Mouse (Mus musculus) intestine, postnatal 0 days (tissue): ENCODE results near the gene Bbs9. TPM values are rescaled to one million over a fixed set of nuclear protein-coding genes. Genes with fewer than 3 reads are reported as not detected.

ENCODE experiments used
- ATAC-seq: fragments of 200-750 bp; cut with Nextera tagmentation; 2 replicates; pipeline ENCODE4 v1.8.0; 2017; ENCODE audit warnings: mild to moderate bottlenecking, moderate TSS enrichment, moderate library complexity
- H3K27ac ChIP-seq: fragments of 300-500 bp; sonication (generic); 2 replicates; pipeline ENCODE4 v1.5.1; 2014; ENCODE audit warnings: mild to moderate bottlenecking, low read depth, low read length, moderate library complexity
- H3K27me3 ChIP-seq: fragments of 300-500 bp; sonication (generic); replicated peaks from 2 replicates; pipeline ENCODE4 v1.6.1; 2014; ENCODE audit warnings: low read length, mixed read lengths; ENCODE audit not compliant: control insufficient read depth, insufficient read depth
- H3K36me3 ChIP-seq: fragments of 300-500 bp; sonication (generic); 2 replicates; pipeline ENCODE4 v1.6.1; 2014; ENCODE audit warnings: mild to moderate bottlenecking, moderate library complexity; ENCODE audit not compliant: control insufficient read depth, insufficient read depth
- H3K4me1 ChIP-seq: fragments of 300-500 bp; sonication (generic); replicated peaks from 2 replicates; pipeline ENCODE4 v1.6.1; 2014; ENCODE audit warnings: antibody characterized with exemption, low read length, mixed read lengths; ENCODE audit not compliant: control insufficient read depth, insufficient read depth
- H3K4me2 ChIP-seq: fragments of 300-500 bp; sonication (generic); replicated peaks from 2 replicates; pipeline ENCODE4 v1.6.1; 2014; ENCODE audit warnings: low read depth, mild to moderate bottlenecking, moderate library complexity
- H3K4me3 ChIP-seq: fragments of 300-500 bp; sonication (generic); 2 replicates; pipeline ENCODE4 v1.5.1; 2014; ENCODE audit warnings: low read depth, low read length
- H3K9ac ChIP-seq: fragments of 300-500 bp; sonication (generic); 2 replicates; pipeline ENCODE4 v1.6.1; 2014; ENCODE audit warnings: mild to moderate bottlenecking, low read depth, low read length
- H3K9me3 ChIP-seq: fragments of 300-500 bp; sonication (generic); 2 replicates; pipeline ENCODE4 v1.6.1; 2016; ENCODE audit warnings: mixed run types; ENCODE audit not compliant: control insufficient read depth
- CTCF ChIP-seq: sonication (generic); IDR thresholded peaks from 2 replicates; pipeline ENCODE4 v1.5.1; 2016; ENCODE audit warnings: low read depth, mild to moderate bottlenecking, control low read depth, antibody characterized with exemption, moderate library complexity
- WGBS: fragments of 180-500 bp; shearing (Covaris S2); extraction: QIAGEN DNeasy Blood & Tissue Kit; methylation state at CpG from one replicate; pipeline ENCODE4 v1.1.7; 2014; 5-methylcytosine and 5-hydroxymethylcytosine counted together
- polyA plus RNA-seq: library from polyadenylated mRNA; unstranded; fragments of >200 nt; fragmentation: Nextera tagmentation; extraction: Ambion mirVana; gene quantifications from 2 replicates; pipeline ENCODE4 v1.2.1, GENCODE M21; 2015

Gene Bbs9
- polyA plus RNA-seq, 1 experiment from 2014 or later, result 4.9 TPM

DNA sequence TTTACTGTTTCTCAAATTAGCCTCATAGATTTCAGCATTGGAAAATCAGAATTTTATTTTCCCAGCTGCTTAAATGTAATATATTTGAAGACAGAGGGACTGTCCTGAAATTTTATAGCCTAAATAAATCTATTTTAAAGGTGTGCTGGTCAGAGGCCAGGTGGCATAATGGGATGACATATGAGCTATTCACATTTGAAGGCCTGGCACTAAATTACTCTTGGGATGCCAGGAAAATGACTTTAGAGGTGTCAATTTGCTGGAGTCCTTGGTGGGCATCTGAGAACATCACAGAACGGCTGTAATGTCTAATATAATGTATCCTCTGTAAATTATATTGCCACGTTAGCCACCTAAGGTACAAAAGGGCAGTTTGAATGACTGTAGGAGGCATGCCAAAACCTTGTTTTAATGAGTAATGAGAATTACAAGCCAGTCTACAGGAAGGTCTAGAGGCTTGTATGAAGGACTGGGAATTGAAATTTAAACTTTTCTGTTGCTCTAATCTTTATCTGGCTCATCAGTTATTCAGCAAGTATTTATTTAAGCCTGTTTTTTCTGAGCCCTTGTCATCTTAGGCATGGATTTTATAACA lies 351.8 kb downstream of the Bbs9 start:
- Histone ChIP-seq H3K27ac (no peak overlapping the region), H3K4me3 (no peak overlapping the region), H3K36me3 (no peaks in the 10 kb centered on the region), H3K9me3 (no peaks in the 10 kb centered on the region), H3K4me1 (no peaks in the 10 kb centered on the region), H3K4me2 (no peak overlapping the region), H3K9ac (no peak overlapping the region), H3K27me3 (no peaks in the 10 kb centered on the region)
- WGBS, result 38% methylated on average over 2 of the region's 2 CpGs
- TF ChIP-seq CTCF, result no peak
- no peak for ATAC-seq

DNA sequence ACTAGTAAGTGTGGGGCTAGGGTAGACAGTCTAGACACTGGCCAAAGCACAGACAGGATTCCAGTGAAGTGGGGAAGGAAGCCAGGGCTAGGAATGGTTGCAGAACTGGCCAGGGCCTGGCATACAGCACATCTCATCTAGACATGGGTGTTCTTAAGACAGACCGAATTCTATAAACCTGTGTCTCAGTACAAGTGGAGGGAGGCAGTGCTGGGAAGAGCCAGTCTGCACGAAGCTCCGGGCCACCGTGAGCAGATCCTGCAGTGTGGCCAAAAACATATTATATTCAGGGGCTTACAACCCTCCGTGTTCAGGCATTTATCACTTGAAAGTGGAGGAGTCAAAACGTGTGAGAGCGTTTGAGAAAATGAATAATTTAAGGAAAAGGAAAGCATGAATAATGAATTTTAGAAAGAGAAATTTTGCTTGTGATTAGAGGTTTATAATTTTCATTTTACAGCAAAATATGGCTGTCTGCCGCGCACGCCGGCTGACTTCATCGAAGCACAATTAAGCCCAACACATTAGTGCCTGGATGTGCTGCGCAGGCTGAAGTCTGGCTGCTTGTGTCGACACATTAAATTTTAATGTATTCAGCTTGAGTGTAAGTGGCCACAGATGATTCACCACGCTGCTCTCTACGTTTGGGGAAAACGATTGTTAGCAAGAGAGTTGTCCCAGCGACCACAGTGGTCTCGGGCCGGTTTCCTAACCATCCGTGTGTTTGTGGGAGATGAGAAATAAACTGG lies 353.9 kb downstream of the Bbs9 start:
- TF ChIP-seq CTCF, result no peak
- Histone ChIP-seq H3K36me3 (no peaks in the 10 kb centered on the region), H3K4me2 (no peak overlapping the region), H3K27ac (no peak overlapping the region), H3K9ac (no peak overlapping the region), H3K4me1 (no peaks in the 10 kb centered on the region), H3K27me3 (no peaks in the 10 kb centered on the region), H3K4me3 (no peak overlapping the region), H3K9me3 (no peaks in the 10 kb centered on the region)
- WGBS, result 90% methylated on average over 21 of the region's 21 CpGs
- no peak for ATAC-seq

DNA sequence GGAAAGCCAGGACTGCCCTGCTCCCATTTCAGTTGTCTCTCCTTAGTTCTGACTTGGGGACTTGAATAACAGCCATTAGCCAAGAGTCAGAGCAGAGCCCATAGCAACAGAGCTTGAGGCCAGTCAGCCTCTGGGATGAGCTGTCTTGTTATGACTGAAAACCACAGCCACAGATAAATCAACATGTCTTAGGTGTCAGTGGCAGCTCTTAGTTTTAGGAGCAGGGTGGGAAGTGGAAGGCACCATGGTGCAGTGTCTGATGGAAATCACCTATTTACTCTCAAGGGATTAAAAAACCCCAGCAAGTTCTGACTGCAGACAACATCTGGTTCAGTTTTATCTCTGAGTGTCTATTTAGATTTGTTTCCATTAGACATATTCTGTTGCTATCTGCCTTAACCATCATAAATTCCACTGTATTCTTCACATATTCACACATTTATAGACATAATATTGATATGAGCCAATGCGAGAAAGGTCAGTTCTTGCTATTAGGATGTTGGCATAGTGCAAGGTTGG lies 359.5 kb downstream of the Bbs9 start:
- Histone ChIP-seq H3K27ac (no peak overlapping the region), H3K27me3 (no peaks in the 10 kb centered on the region), H3K4me2 (no peak overlapping the region), H3K4me3 (no peak overlapping the region), H3K36me3 (no peaks in the 10 kb centered on the region), H3K4me1 (no peaks in the 10 kb centered on the region), H3K9me3 (no peaks in the 10 kb centered on the region), H3K9ac (no peak overlapping the region)
- no peak for ATAC-seq
- WGBS, result 94% methylated on average over 1 of the region's 1 CpGs
- no peak for TF ChIP-seq CTCF

DNA sequence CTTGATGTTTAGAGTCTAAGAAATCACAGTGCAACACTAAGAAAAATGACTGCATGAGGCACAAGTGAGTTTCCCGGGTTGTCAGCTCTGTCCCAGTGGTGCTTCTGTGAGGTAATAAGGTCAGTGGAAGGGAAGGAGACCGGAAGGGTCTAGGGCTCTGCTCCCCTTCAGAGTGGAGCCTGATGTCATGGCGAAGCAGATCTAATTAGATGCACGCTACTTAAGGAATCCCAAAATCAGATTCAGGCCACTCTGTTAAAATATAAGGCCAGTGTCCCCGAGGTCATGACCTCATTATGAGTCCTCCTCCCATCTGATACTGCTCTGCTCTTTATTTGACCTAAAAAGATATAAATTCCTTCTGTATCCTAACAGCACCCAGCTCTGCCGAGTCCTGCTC lies 361.5 kb downstream of the Bbs9 start:
- ATAC-seq, result no peak
- TF ChIP-seq CTCF, result no peak
- H3K4me1 ChIP-seq, result no peaks in the 10 kb centered on the region
- WGBS, result 62% methylated on average over 6 of the region's 6 CpGs
- H3K36me3 ChIP-seq, result no peaks in the 10 kb centered on the region
- H3K27ac ChIP-seq, result no peak overlapping the region
- no peaks in the 10 kb centered on the region for H3K27me3 ChIP-seq
- no peak overlapping the region for H3K9ac ChIP-seq
- H3K4me3 ChIP-seq, result no peak overlapping the region
- no peak overlapping the region for H3K4me2 ChIP-seq
- H3K9me3 ChIP-seq, result no peaks in the 10 kb centered on the region

DNA sequence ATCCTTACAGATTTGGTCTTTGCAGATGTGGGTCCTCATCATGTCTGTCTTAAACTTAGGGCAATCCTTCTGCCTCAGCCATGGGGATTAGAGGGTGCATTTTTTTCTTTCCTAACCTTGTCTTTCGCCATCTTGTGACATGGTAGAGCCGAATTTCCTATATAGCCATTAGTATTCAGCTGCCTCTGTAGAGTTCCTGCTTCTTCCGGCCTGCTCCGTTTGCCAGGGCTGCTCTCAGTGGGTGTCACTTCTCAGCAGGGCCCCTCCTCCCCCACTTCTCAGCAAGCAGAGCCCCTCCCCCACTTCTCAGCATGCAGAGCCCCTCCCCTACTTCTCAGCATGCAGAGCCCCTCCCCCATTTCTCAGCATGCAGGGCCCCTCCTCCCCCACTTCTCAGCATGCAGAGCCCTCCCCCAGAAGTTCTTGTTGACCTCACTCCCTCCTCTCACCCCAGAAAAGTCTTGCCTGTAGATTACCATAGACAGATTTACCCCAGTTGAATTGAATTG lies 362.2 kb downstream of the Bbs9 start:
- Histone ChIP-seq H3K4me3 (no peak overlapping the region), H3K27ac (no peak overlapping the region), H3K4me1 (no peaks in the 10 kb centered on the region), H3K9ac (no peak overlapping the region), H3K36me3 (no peaks in the 10 kb centered on the region), H3K4me2 (no peak overlapping the region), H3K27me3 (no peaks in the 10 kb centered on the region), H3K9me3 (no peaks in the 10 kb centered on the region)
- WGBS, result 51% methylated on average over 4 of the region's 4 CpGs
- no peak for ATAC-seq
- TF ChIP-seq CTCF, result no peak

DNA sequence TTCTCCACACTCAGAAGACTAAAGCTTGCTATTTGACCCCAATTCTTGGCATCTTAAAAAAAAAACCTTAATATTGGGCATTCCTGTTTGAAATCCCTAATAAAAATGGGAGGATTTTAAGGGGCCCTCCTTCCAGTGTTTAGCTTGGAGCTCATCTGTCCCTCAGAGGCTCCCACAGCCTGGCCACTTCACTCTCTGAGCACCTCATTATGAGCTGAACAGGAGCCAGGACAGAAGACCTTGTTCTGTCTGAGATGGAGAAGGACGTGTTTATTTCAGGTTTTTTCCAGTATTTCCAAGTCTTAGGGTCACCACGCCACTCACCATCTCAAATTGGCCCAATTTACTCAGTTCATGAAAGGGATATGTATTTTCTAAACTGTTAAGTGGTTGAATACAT lies 370.5 kb downstream of the Bbs9 start:
- no peak for TF ChIP-seq CTCF
- WGBS, result 97% methylated on average over 2 of the region's 2 CpGs

More for the DNA sequence above, 370.5 kb downstream of the Bbs9 start:
- Histone ChIP-seq H3K4me3 (no peak overlapping the region), H3K4me1 (no peaks in the 10 kb centered on the region), H3K9ac (no peak overlapping the region), H3K36me3 (no peaks in the 10 kb centered on the region), H3K27me3 (no peaks in the 10 kb centered on the region), H3K9me3 (no peaks in the 10 kb centered on the region), H3K27ac (no peak overlapping the region), H3K4me2 (no peak overlapping the region)
- ATAC-seq, result no peak
